Mouse (Mus musculus) spleen, adult 2 months (tissue): ENCODE results near the gene Cplx3. TPM values are rescaled to one million over a fixed set of nuclear protein-coding genes. Genes with fewer than 3 reads are reported as not detected.

Experiments
- DNase-seq, 2 experiments: peaks; one replicate each; pipeline versions ENCODE4 v3.0.0 to v3.0.0-alpha.2; 2012 to 2021; ENCODE audit warnings: low spot score in 2 of 2, low read depth in 1 of 2
- H3K27ac ChIP-seq: fragments of 200-500 bp; 2 replicates; pipeline ENCODE4 v1.5.1; 2012; ENCODE audit warnings: low read length, inconsistent platforms; ENCODE audit not compliant: insufficient read depth
- H3K27me3 ChIP-seq: fragments of 200-500 bp; 2 replicates; pipeline ENCODE4 v1.6.1; 2012; ENCODE audit warnings: mild to moderate bottlenecking, moderate library complexity, low read length, inconsistent platforms; ENCODE audit not compliant: control insufficient read depth, insufficient read depth
- H3K36me3 ChIP-seq: fragments of 200-500 bp; 2 replicates; pipeline ENCODE4 v1.6.1; 2012; ENCODE audit warnings: mild to moderate bottlenecking, low read length, inconsistent platforms; ENCODE audit not compliant: control insufficient read depth, insufficient read depth
- H3K4me1 ChIP-seq: fragments of 200-500 bp; 2 replicates; pipeline ENCODE4 v1.6.1; 2011; ENCODE audit warnings: inconsistent platforms; ENCODE audit not compliant: control insufficient read depth, insufficient read depth, insufficient read length
- H3K4me3 ChIP-seq: fragments of 200-500 bp; 2 replicates; pipeline ENCODE4 v1.5.1; 2011; ENCODE audit warnings: mild to moderate bottlenecking, inconsistent platforms; ENCODE audit not compliant: insufficient read depth, insufficient read length; ENCODE audit errors: extremely low read depth
- CTCF ChIP-seq: fragments of 200-500 bp; IDR thresholded peaks from 2 replicates; pipeline ENCODE4 v1.5.1; 2011; ENCODE audit warnings: mild to moderate bottlenecking, inconsistent platforms; ENCODE audit not compliant: insufficient read depth, insufficient read length, insufficient replicate concordance; ENCODE audit errors: extremely low read depth
- POLR2A ChIP-seq: fragments of 200-500 bp; IDR thresholded peaks from 2 replicates; pipeline ENCODE4 v1.6.1; 2011; ENCODE audit warnings: low read depth, low read length, inconsistent platforms
- WGBS: fragments of 180-500 bp; shearing (Covaris S2); methylation state at CpG from one replicate; pipeline ENCODE4 v1.1.7; 2018; 5-methylcytosine and 5-hydroxymethylcytosine counted together
- polyA plus RNA-seq: library from polyadenylated mRNA; depleted of rRNA; stranded (reverse); fragments of >200 nt; gene quantifications from 2 replicates; pipeline ENCODE4 v1.2.3, GENCODE M21; 2012

The Cplx3 gene
- polyA plus RNA-seq, 1 experiment, result not detected

GRCm38 (mm10) chr9:57602098-57602497, 4.0 kb downstream of the Cplx3 start:
- Histone ChIP-seq H3K36me3 (no peaks in the 10 kb centered on the region), H3K27me3 (peaks cover 3% of the 10 kb centered on the region), H3K4me3 (no peak overlapping the region), H3K27ac (no peak overlapping the region), H3K4me1 (peaks cover 3% of the 10 kb centered on the region; the same call in 1 of the 2 replicates)
- 75% methylated on average over 8 of the region's 8 CpGs for whole genome bisulfite sequencing
- TF ChIP-seq CTCF (no peak), POLR2A (no peak)
- no peak for DNase-seq

GRCm38 (mm10) chr9:57601353-57601706, 4.8 kb downstream of the Cplx3 start:
- Histone ChIP-seq H3K4me3 (no peak overlapping the region), H3K4me1 (no peaks in the 10 kb centered on the region), H3K27me3 (peaks cover 3% of the 10 kb centered on the region), H3K36me3 (no peaks in the 10 kb centered on the region; the same call in 1 of the 2 replicates), H3K27ac (no peak overlapping the region)
- TF ChIP-seq CTCF, result no peak
- TF ChIP-seq POLR2A, result no peak
- DNase-seq, result no peak
- WGBS, result 53% methylated on average over 2 of the region's 2 CpGs

- WGBS, result 33% methylated on average over 3 of the region's 3 CpGs
- Histone ChIP-seq H3K27ac (no peak overlapping the region), H3K4me1 (no peaks in the 10 kb centered on the region), H3K4me3 (no peak overlapping the region), H3K36me3 (no peaks in the 10 kb centered on the region; the same call in 1 of the 2 replicates), H3K27me3 (peaks cover 1% of the 10 kb centered on the region; the same call in 1 of the 2 replicates)
- no peak for DNase-seq
- TF ChIP-seq CTCF (no peak), POLR2A (no peak)
Measured at GRCm38 (mm10) chr9:57600620-57601352, 5.3 kb downstream of the Cplx3 start.

- 85% methylated on average over 8 of the region's 8 CpGs for WGBS
- no peak for DNase-seq
- Histone ChIP-seq H3K36me3 (peaks cover 11% of the 10 kb centered on the region), H3K27me3 (no peaks in the 10 kb centered on the region), H3K4me3 (no peak overlapping the region), H3K27ac (no peak overlapping the region), H3K4me1 (no peaks in the 10 kb centered on the region)
- no peak for TF ChIP-seq CTCF
- TF ChIP-seq POLR2A, result no peak
Measured at GRCm38 (mm10) chr9:57598851-57599563, 7.1 kb downstream of the Cplx3 start.

GRCm38 (mm10) chr9:57597929-57598382, 8.1 kb downstream of the Cplx3 start:
- Histone ChIP-seq H3K27me3 (no peaks in the 10 kb centered on the region), H3K27ac (no peak overlapping the region), H3K4me1 (no peaks in the 10 kb centered on the region), H3K4me3 (no peak overlapping the region), H3K36me3 (peaks cover 16% of the 10 kb centered on the region)
- WGBS, result 78% methylated on average over 4 of the region's 4 CpGs
- no peak for TF ChIP-seq POLR2A
- TF ChIP-seq CTCF, result no peak
- no peak for DNase-seq

GRCm38 (mm10) chr9:57597265-57597664, 8.8 kb downstream of the Cplx3 start:
- Histone ChIP-seq H3K4me1 (no peaks in the 10 kb centered on the region), H3K4me3 (no peak overlapping the region), H3K27me3 (no peaks in the 10 kb centered on the region), H3K36me3 (peaks cover 22% of the 10 kb centered on the region), H3K27ac (no peak overlapping the region)
- WGBS, result 87% methylated on average over 8 of the region's 8 CpGs
- TF ChIP-seq POLR2A (no peak), CTCF (no peak)
- DNase-seq, result no peak

- TF ChIP-seq CTCF (no peak), POLR2A (no peak)
- H3K4me3 ChIP-seq, result no peak overlapping the region
- H3K36me3 ChIP-seq, result peaks cover 30% of the 10 kb centered on the region
- peaks cover under 1% of the 10 kb centered on the region; the same call in 1 of the 2 replicates for H3K4me1 ChIP-seq
- WGBS, result 89% methylated on average over 9 of the region's 9 CpGs
- no peaks in the 10 kb centered on the region for H3K27me3 ChIP-seq
- DNase-seq, result no peak
- no peak overlapping the region for H3K27ac ChIP-seq
Measured at GRCm38 (mm10) chr9:57594174-57594509, 11.9 kb downstream of the Cplx3 start.
